Mouse (Mus musculus) stomach, postnatal 0 days (tissue): ENCODE results near the gene Fgfr2. TPM values are rescaled to one million over a fixed set of nuclear protein-coding genes. Genes with fewer than 3 reads are reported as not detected.

Source experiments
- ATAC-seq: fragments of 200-750 bp; cut with Nextera tagmentation; 2 replicates; pipeline ENCODE4 v1.8.0; 2017; ENCODE audit not compliant: low FRiP score, low TSS enrichment
- DNase-seq: peaks from one replicate; pipeline ENCODE4 v3.0.0-alpha.2; 2016; ENCODE audit warnings: low spot score
- H3K27ac ChIP-seq: fragments of 300-500 bp; sonication (generic); replicated peaks from 2 replicates; pipeline ENCODE4 v1.5.1; 2014; ENCODE audit warnings: mild to moderate bottlenecking, control low read depth
- H3K27me3 ChIP-seq: fragments of 300-500 bp; sonication (generic); 2 replicates; pipeline ENCODE4 v1.6.1; 2014; ENCODE audit warnings: low read length; ENCODE audit not compliant: control insufficient read depth, insufficient read depth
- H3K36me3 ChIP-seq: fragments of 300-500 bp; sonication (generic); 2 replicates; pipeline ENCODE4 v1.6.1; 2014; ENCODE audit warnings: low read length, mixed read lengths; ENCODE audit not compliant: control insufficient read depth, insufficient read depth
- H3K4me1 ChIP-seq: fragments of 300-500 bp; sonication (generic); replicated peaks from 2 replicates; pipeline ENCODE4 v1.6.1; 2014; ENCODE audit warnings: antibody characterized with exemption; ENCODE audit not compliant: control insufficient read depth, insufficient read depth
- H3K4me2 ChIP-seq: fragments of 300-500 bp; sonication (generic); replicated peaks from 2 replicates; pipeline ENCODE4 v1.6.1; 2014; ENCODE audit warnings: low read depth, mild to moderate bottlenecking, control low read depth, moderate library complexity
- H3K4me3 ChIP-seq: fragments of 300-500 bp; sonication (generic); 2 replicates; pipeline ENCODE4 v1.5.1; 2014; ENCODE audit warnings: low read depth, low read length, control low read depth
- H3K9ac ChIP-seq: fragments of 300-500 bp; sonication (generic); 2 replicates; pipeline ENCODE4 v1.6.1; 2014; ENCODE audit warnings: mild to moderate bottlenecking, low read length, control low read depth, mixed read lengths
- H3K9me3 ChIP-seq: fragments of 300-500 bp; sonication (generic); 2 replicates; pipeline ENCODE4 v1.6.1; 2016; ENCODE audit warnings: low read length; ENCODE audit not compliant: control insufficient read depth
- CTCF ChIP-seq: IDR thresholded peaks from 2 replicates; pipeline ENCODE4 v1.5.1; 2016; ENCODE audit warnings: antibody characterized with exemption, low read depth, mild to moderate bottlenecking, moderate library complexity
- EP300 ChIP-seq: optimal IDR thresholded peaks from 2 replicates; pipeline ENCODE3; 2016; ENCODE audit warnings: antibody characterized with exemption
- WGBS: fragments of 180-500 bp; shearing (Covaris S2); extraction: QIAGEN DNeasy Blood & Tissue Kit; methylation state at CpG from one replicate; pipeline ENCODE4 v1.1.7; 2014; 5-methylcytosine and 5-hydroxymethylcytosine counted together
- polyA plus RNA-seq: library from polyadenylated mRNA; unstranded; fragments of >200 nt; fragmentation: Nextera tagmentation; extraction: Ambion mirVana; gene quantifications from 2 replicates; pipeline ENCODE4 v1.2.1, GENCODE M21; 2015

The Fgfr2 gene
- polyA plus RNA-seq, 1 experiment from 2014 or later, result 60.8 TPM

DNA sequence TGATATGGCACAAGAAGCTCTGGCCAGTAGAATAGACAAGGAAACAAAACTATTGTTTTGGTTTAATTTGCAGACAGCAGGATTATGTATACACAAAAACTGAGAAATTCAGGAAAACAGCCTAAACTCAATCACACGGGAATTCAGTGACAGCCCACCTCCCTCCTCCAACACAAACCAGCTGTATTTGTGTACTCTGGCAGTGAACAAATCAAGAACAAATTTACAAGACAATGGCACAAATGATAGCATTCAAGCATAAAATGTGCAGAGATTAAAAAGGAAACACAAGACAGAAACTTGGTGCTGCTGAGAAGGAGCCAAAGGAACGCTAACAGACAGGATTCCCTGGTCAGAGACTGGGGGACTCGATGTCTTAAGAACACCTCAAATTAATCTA, 1169.7 kb downstream of the Fgfr2 start:
- ATAC-seq (no peak), DNase-seq (no peak)
- Histone ChIP-seq H3K9ac (no peak overlapping the region), H3K4me3 (no peak overlapping the region), H3K27ac (no peak overlapping the region), H3K4me1 (no peaks in the 10 kb centered on the region), H3K9me3 (no peaks in the 10 kb centered on the region), H3K4me2 (no peak overlapping the region), H3K36me3 (no peaks in the 10 kb centered on the region), H3K27me3 (no peaks in the 10 kb centered on the region)
- WGBS, result 49% methylated on average over 3 of the region's 3 CpGs
- no peak for TF ChIP-seq CTCF
- TF ChIP-seq EP300, result no peak

- H3K4me2 ChIP-seq, result no peak overlapping the region
- H3K4me1 ChIP-seq, result no peaks in the 10 kb centered on the region
- H3K27ac ChIP-seq, result no peak overlapping the region
- no peak overlapping the region for H3K4me3 ChIP-seq
- TF ChIP-seq CTCF, result no peak
- TF ChIP-seq EP300, result no peak
- WGBS, result 76% methylated on average over 5 of the region's 5 CpGs
- DNase-seq (no peak), ATAC-seq (no peak)
- H3K9ac ChIP-seq, result no peak overlapping the region
- H3K9me3 ChIP-seq, result no peaks in the 10 kb centered on the region
- H3K27me3 ChIP-seq, result no peaks in the 10 kb centered on the region
- no peaks in the 10 kb centered on the region for H3K36me3 ChIP-seq
Observed at GRCm38 (mm10) chr7:131951131-131951530, 1172.0 kb downstream of the Fgfr2 start.

DNA sequence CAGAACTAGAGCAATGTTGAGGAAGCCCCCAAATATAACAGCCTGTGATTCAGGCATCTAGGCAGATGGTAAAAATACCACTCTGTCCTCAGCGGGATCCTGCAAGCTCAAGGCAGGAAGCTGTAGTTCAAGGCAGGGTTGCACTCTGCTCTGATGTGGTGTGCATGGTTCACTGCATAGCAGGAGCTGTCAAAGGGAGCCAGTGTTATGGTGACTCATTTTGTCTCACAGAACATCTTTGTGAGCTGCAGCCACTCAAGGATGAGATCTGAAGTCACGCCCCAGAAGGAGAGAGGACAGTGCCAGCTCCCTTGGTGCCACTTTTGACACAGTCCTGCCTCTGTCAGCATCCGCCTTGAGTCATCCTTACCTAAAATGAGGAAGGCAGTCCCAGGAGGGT, 1185.5 kb downstream of the Fgfr2 start:
- TF ChIP-seq CTCF, result no peak
- no peak for TF ChIP-seq EP300
- DNase-seq (no peak), ATAC-seq (no peak)
- no peak overlapping the region for H3K4me2 ChIP-seq
- no peaks in the 10 kb centered on the region for H3K9me3 ChIP-seq
- H3K4me1 ChIP-seq, result no peaks in the 10 kb centered on the region
- H3K36me3 ChIP-seq, result no peaks in the 10 kb centered on the region
- H3K27ac ChIP-seq, result no peak overlapping the region
- H3K4me3 ChIP-seq, result no peak overlapping the region
- H3K27me3 ChIP-seq, result no peaks in the 10 kb centered on the region
- no peak overlapping the region for H3K9ac ChIP-seq
- 80% methylated on average over 3 of the region's 3 CpGs for WGBS

- Histone ChIP-seq H3K36me3 (no peaks in the 10 kb centered on the region), H3K4me3 (no peak overlapping the region), H3K4me1 (no peaks in the 10 kb centered on the region), H3K9me3 (no peaks in the 10 kb centered on the region), H3K27me3 (no peaks in the 10 kb centered on the region), H3K27ac (no peak overlapping the region), H3K9ac (no peak overlapping the region), H3K4me2 (no peak overlapping the region)
- DNase-seq (no peak), ATAC-seq (no peak)
- TF ChIP-seq CTCF (no peak), EP300 (no peak)
- WGBS, result 44% methylated on average over 9 of the region's 9 CpGs
Observed at GRCm38 (mm10) chr7:131927288-131928050, 1195.7 kb downstream of the Fgfr2 start.

DNA sequence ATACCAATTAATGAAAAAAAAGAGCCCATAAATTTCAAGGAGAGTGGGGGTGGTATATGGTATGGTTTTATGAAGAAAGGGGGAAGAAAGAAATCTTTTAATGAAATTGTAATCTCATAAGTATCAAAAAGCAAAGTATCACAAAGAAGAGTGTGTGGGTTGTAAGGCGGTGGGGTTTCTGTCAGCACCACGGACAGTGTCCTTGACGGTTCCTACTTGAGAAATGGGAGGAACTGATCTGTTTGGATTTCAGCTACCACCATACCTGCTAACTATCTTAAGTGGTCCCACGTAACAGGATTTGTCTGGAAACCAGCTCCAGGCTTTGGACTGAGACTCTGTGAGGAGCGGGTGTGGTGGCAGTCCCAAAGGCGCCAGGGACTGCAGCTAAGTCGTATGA, 1205.8 kb downstream of the Fgfr2 start:
- 37% methylated on average over 7 of the region's 7 CpGs for WGBS
- ATAC-seq (no peak), DNase-seq (no peak)
- H3K4me3 ChIP-seq, result no peak overlapping the region
- H3K27ac ChIP-seq, result no peak overlapping the region
- H3K27me3 ChIP-seq, result no peaks in the 10 kb centered on the region
- no peak overlapping the region for H3K4me2 ChIP-seq
- no peaks in the 10 kb centered on the region for H3K4me1 ChIP-seq
- no peak for TF ChIP-seq CTCF
- no peak for TF ChIP-seq EP300
- H3K9ac ChIP-seq, result no peak overlapping the region
- no peaks in the 10 kb centered on the region for H3K36me3 ChIP-seq
- H3K9me3 ChIP-seq, result no peaks in the 10 kb centered on the region

DNA sequence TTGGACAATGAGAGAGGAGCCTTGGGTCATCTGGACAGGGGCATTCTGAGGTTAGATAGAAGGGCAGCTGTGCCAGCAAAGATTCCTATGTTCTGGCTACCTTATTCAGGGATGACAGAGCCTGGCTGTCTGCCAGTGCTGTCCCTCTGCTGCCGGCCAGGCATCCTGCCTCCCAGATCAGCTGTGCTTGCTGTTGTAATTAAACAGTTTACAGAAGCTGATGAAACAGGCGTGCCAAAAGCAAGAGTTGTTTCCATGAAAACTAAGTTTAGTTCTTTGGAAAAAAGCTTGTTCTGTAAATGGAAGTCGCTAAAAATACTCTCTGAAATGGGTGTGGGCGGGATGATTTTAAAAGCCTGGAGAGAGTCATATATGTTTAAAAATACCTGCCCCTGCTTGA, 1213.5 kb downstream of the Fgfr2 start:
- Histone ChIP-seq H3K4me1 (no peaks in the 10 kb centered on the region), H3K27me3 (no peaks in the 10 kb centered on the region), H3K36me3 (no peaks in the 10 kb centered on the region), H3K4me3 (no peak overlapping the region), H3K9ac (no peak overlapping the region), H3K4me2 (no peak overlapping the region), H3K27ac (no peak overlapping the region), H3K9me3 (no peaks in the 10 kb centered on the region)
- WGBS, result 28% methylated on average over 4 of the region's 4 CpGs
- no peak for TF ChIP-seq EP300
- no peak for TF ChIP-seq CTCF
- no peak for DNase-seq
- no peak for ATAC-seq
